Mouse (Mus musculus): ENCODE data around the gene Cnbp.

- TF ChIP-seq CTCF (conservative IDR thresholded peaks at IDR 0.05; ENCODE audit: low read length) (no peak), NANOG (IDR thresholded peaks at IDR 0.05; ENCODE audit: borderline replicate concordance, low read length) (no peak)
These were observed 15.3 kb upstream of the Cnbp start for GRCm38 (mm10) chr6:87866211-87866610.
